Mouse (Mus musculus): ENCODE measurements at regions not wholly inside any gene's neighbourhood (a gene's known extent, or its start where the extent isn't known, plus 50 kb on each side); places are given as distances from the start of the nearest gene placed in this dataset.

GRCm38 (mm10) chr5:64475736-64476519 lies 319.8 kb downstream of the Tbc1d1 start:
- TF ChIP-seq ZC3H11A (IDR thresholded peaks at IDR 0.05; ENCODE audit: low read depth, low read length), result no peak
- TF ChIP-seq POLR2A (IDR thresholded peaks at IDR 0.05; ENCODE audit: low read depth, low read length), result no peak
- TF ChIP-seq TCF12 (IDR thresholded peaks at IDR 0.05; ENCODE audit: low read depth, low read length), result no peak
- TF ChIP-seq CTCF (conservative IDR thresholded peaks at IDR 0.05 in 1 of 2, IDR thresholded peaks at IDR 0.05 in 1 of 2; ENCODE audit: low read depth in 2 of 2, low read length in 2 of 2), result no peak
- no peak for TF ChIP-seq ZNF384 (IDR thresholded peaks at IDR 0.05; ENCODE audit: low read depth, low read length)
- no peak for TF ChIP-seq POLR2AphosphoS2 (IDR thresholded peaks at IDR 0.05; ENCODE audit: low read depth, low read length)
- TF ChIP-seq IRF4 (IDR thresholded peaks at IDR 0.05; ENCODE audit: low read depth, low read length), result no peak
- TF ChIP-seq USF2 (conservative IDR thresholded peaks at IDR 0.05; ENCODE audit: low read depth, low read length), result no peak
- TF ChIP-seq EP300 (IDR thresholded peaks at IDR 0.05; ENCODE audit: low read length), result no peak
- TF ChIP-seq MAFK (IDR thresholded peaks at IDR 0.05; ENCODE audit: insufficient replicate concordance, low read length), result no peak
- TF ChIP-seq RCOR1 (conservative IDR thresholded peaks at IDR 0.05; ENCODE audit: low read depth, low read length), result no peak
- no peak for TF ChIP-seq RAD21 (IDR thresholded peaks at IDR 0.05; ENCODE audit: low read depth, low read length)
- TF ChIP-seq MXI1 (IDR thresholded peaks at IDR 0.05; ENCODE audit: low read depth, low read length), result no peak
- no peak for TF ChIP-seq ETS1 (conservative IDR thresholded peaks at IDR 0.05; ENCODE audit: low read depth, low read length)

Data from CH12.LX (cell line).